Mouse (Mus musculus): ENCODE measurements around the gene Elmo3. TPM values are rescaled to one million over a fixed set of nuclear protein-coding genes. Genes with fewer than 3 reads are reported as not detected.

The Elmo3 gene
- polyA plus RNA-seq, 1 experiment, result 0.63 TPM

DNA sequence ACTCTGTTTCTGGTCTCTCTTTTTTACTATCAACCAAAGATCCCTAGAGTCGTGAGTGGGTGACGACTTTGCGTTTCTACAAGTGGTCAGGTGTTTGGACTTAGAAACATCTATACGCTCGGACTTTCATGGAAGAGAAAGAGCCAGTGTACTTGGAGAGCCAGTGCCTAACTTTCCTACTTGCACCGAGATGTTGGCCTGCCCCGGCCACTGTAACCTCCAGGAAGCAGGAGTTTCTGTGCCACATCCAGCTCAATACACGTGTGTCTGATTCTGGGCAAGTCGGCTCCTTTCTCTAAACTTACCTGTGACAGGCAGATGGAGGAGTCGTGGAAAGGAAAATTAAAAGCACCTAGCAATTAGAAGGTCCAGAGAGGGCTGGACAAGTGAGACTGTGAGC is 29.6 kb upstream of the Elmo3 start, which contains the start of gene Nol3:
Nol3 (plus strand) TSS at position 301 of the 400 bp plus-strand sequence.
- peaks cover 49% of the 10 kb centered on the region for H3K4me1 ChIP-seq

DNA sequence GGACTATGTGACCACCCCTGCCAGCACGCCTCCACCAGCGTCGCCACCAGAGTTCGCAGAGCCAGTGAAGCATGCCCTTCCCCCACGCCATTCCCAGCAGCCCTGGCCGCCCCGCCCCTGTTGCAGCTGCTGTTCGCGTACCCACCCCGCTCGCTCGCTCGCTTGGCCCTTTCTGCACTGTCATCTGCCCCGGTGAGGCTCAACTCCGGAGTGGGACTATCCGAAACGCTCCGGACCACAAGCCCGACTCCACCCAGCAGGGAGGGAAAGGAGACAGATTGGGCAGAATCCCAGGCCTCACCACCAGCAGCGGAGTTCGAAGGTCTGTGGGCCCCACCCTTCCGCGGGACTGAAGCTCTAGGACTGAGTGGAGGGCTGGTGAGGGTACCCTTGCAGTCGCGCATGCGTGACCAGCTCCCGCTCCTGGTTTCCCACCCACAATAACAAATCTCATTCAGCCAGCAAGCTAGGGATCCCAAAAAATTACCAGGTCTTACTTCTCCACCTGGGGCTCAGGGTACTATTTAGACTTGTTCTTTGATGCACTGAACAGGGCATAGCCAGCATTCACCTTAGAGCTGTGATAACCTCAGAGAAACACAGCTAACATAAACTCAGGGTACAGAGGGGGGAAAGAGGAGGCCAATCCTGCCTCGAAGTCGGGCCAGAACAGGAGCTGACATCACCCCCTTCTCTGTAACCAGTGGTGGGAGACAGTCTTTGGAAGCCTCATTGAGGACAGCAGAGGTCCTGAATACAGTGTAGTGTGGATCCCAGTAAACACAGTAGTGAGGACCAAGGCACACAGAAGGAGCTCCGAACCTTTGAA is 28.9 kb upstream of the Elmo3 start:
- H3K4me3 ChIP-seq (replicated peaks), result peak overlapping the region; percentile 90
- H3K4me1 ChIP-seq, result peaks cover 47% of the 10 kb centered on the region
- peaks cover 3% of the 10 kb centered on the region; the same call in 1 of the 2 replicates for H3K9me3 ChIP-seq
- H3K27me3 ChIP-seq (replicated peaks), result peaks cover 87% of the 10 kb centered on the region
- TF ChIP-seq FLI1 (IDR thresholded peaks at IDR 0.05; ENCODE audit: low read length) (no peak), GATA1 (IDR thresholded peaks at IDR 0.05; ENCODE audit: borderline replicate concordance, low read length) (no peak)
- H3K36me3 ChIP-seq (replicated peaks; ENCODE audit: low read length), result peaks cover 3% of the 10 kb centered on the region

More for the DNA sequence above, 29.6 kb upstream of the Elmo3 start, which contains the start of gene Nol3:
- peak within 1 kb of the TSS; percentile 90 for H3K4me3 ChIP-seq (replicated peaks)
- H3K9me3 ChIP-seq, result no peaks in the 10 kb centered on the region
- H3K36me3 ChIP-seq (replicated peaks; ENCODE audit: low read length), result no peaks in the 10 kb centered on the region
- no peak for TF ChIP-seq GATA1 (IDR thresholded peaks at IDR 0.05; ENCODE audit: borderline replicate concordance, low read length)
- peaks cover 91% of the 10 kb centered on the region for H3K27me3 ChIP-seq (replicated peaks)

- TF ChIP-seq FLI1 (IDR thresholded peaks at IDR 0.05; ENCODE audit: low read length), result no peak
- no peak for TF ChIP-seq GATA1 (IDR thresholded peaks at IDR 0.05; ENCODE audit: borderline replicate concordance, low read length)
- Histone ChIP-seq H3K9me3 (peaks cover 3% of the 10 kb centered on the region; the same call in 1 of the 2 replicates), H3K4me3 (replicated peaks) (peak overlapping the region; percentile 89), H3K36me3 (replicated peaks; ENCODE audit: low read length) (peaks cover 10% of the 10 kb centered on the region), H3K27me3 (replicated peaks) (peaks cover 73% of the 10 kb centered on the region), H3K4me1 (peaks cover 59% of the 10 kb centered on the region)
Observed at GRCm38 (mm10) chr8:105278911-105279334, 26.5 kb upstream of the Elmo3 start.

- Histone ChIP-seq H3K9me3 (peaks cover 3% of the 10 kb centered on the region; the same call in 1 of the 2 replicates), H3K27me3 (replicated peaks) (peaks cover 62% of the 10 kb centered on the region), H3K4me3 (replicated peaks) (no peak overlapping the region), H3K4me1 (peaks cover 58% of the 10 kb centered on the region), H3K36me3 (replicated peaks; ENCODE audit: low read length) (peaks cover 16% of the 10 kb centered on the region)
- TF ChIP-seq GATA1 (IDR thresholded peaks at IDR 0.05; ENCODE audit: borderline replicate concordance, low read length), result no peak
- no peak for TF ChIP-seq FLI1 (IDR thresholded peaks at IDR 0.05; ENCODE audit: low read length)
Observed at GRCm38 (mm10) chr8:105280567-105280966, 24.8 kb upstream of the Elmo3 start.

- no peak for TF ChIP-seq FLI1 (IDR thresholded peaks at IDR 0.05; ENCODE audit: low read length)
- TF ChIP-seq GATA1 (IDR thresholded peaks at IDR 0.05; ENCODE audit: borderline replicate concordance, low read length), result no peak
- no peak overlapping the region for H3K4me3 ChIP-seq (replicated peaks)
- H3K27me3 ChIP-seq (replicated peaks), result peaks cover 53% of the 10 kb centered on the region
- peaks cover 54% of the 10 kb centered on the region for H3K4me1 ChIP-seq
- H3K36me3 ChIP-seq (replicated peaks; ENCODE audit: low read length), result peaks cover 16% of the 10 kb centered on the region
- H3K9me3 ChIP-seq, result peaks cover 3% of the 10 kb centered on the region; the same call in 1 of the 2 replicates
Observed at GRCm38 (mm10) chr8:105281821-105282220, 23.6 kb upstream of the Elmo3 start.

GRCm38 (mm10) chr8:105282239-105282638 is 23.2 kb upstream of the Elmo3 start:
- peaks cover 3% of the 10 kb centered on the region; the same call in 1 of the 2 replicates for H3K9me3 ChIP-seq
- no peak overlapping the region for H3K4me3 ChIP-seq (replicated peaks)
- peaks cover 49% of the 10 kb centered on the region for H3K27me3 ChIP-seq (replicated peaks)
- peaks cover 16% of the 10 kb centered on the region for H3K36me3 ChIP-seq (replicated peaks; ENCODE audit: low read length)
- TF ChIP-seq GATA1 (IDR thresholded peaks at IDR 0.05; ENCODE audit: borderline replicate concordance, low read length) (no peak), FLI1 (IDR thresholded peaks at IDR 0.05; ENCODE audit: low read length) (no peak)
- peaks cover 52% of the 10 kb centered on the region for H3K4me1 ChIP-seq

GRCm38 (mm10) chr8:105283074-105283473 is 22.3 kb upstream of the Elmo3 start:
- H3K4me3 ChIP-seq (replicated peaks), result peak overlapping the region; percentile 89
- H3K4me1 ChIP-seq, result peaks cover 50% of the 10 kb centered on the region
- H3K27me3 ChIP-seq (replicated peaks), result peaks cover 40% of the 10 kb centered on the region
- TF ChIP-seq GATA1 (IDR thresholded peaks at IDR 0.05; ENCODE audit: borderline replicate concordance, low read length) (no peak), FLI1 (IDR thresholded peaks at IDR 0.05; ENCODE audit: low read length) (no peak)
- H3K36me3 ChIP-seq (replicated peaks; ENCODE audit: low read length), result peaks cover 16% of the 10 kb centered on the region
- H3K9me3 ChIP-seq, result peaks cover 3% of the 10 kb centered on the region; the same call in 1 of the 2 replicates

- peaks cover 55% of the 10 kb centered on the region for H3K4me1 ChIP-seq
- TF ChIP-seq FLI1 (IDR thresholded peaks at IDR 0.05; ENCODE audit: low read length), result no peak
- TF ChIP-seq GATA1 (IDR thresholded peaks at IDR 0.05; ENCODE audit: borderline replicate concordance, low read length), result no peak
- H3K9me3 ChIP-seq, result peaks cover 3% of the 10 kb centered on the region; the same call in 1 of the 2 replicates
- H3K36me3 ChIP-seq (replicated peaks; ENCODE audit: low read length), result peaks cover 16% of the 10 kb centered on the region
- H3K4me3 ChIP-seq (replicated peaks), result no peak overlapping the region
- peaks cover 17% of the 10 kb centered on the region for H3K27me3 ChIP-seq (replicated peaks)
Observed at GRCm38 (mm10) chr8:105285514-105285913, 19.9 kb upstream of the Elmo3 start.

DNA sequence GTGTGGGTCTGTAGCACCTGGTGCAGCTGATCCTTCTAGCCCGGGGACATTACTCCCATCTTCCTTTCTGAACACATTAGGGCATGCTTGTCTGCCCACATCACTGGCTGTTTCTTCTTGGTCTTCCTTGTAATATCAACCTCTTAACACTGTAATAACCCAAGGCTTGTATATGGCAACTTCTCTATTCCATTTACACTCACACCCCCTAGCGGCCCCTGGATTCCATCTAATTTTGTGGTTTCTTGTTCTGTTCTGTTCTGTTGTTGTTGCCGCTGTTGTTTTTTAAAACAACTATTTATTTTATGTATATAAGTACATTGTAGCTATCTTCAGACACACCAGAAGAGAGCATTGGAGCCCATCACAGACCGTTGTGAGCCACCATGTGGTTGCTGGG is 18.5 kb upstream of the Elmo3 start:
- TF ChIP-seq FLI1 (IDR thresholded peaks at IDR 0.05; ENCODE audit: low read length) (no peak), GATA1 (IDR thresholded peaks at IDR 0.05; ENCODE audit: borderline replicate concordance, low read length) (no peak)
- Histone ChIP-seq H3K27me3 (replicated peaks) (peaks cover 11% of the 10 kb centered on the region), H3K4me1 (peaks cover 62% of the 10 kb centered on the region), H3K36me3 (replicated peaks; ENCODE audit: low read length) (peaks cover 10% of the 10 kb centered on the region), H3K9me3 (no peaks in the 10 kb centered on the region), H3K4me3 (replicated peaks) (no peak overlapping the region)

DNA sequence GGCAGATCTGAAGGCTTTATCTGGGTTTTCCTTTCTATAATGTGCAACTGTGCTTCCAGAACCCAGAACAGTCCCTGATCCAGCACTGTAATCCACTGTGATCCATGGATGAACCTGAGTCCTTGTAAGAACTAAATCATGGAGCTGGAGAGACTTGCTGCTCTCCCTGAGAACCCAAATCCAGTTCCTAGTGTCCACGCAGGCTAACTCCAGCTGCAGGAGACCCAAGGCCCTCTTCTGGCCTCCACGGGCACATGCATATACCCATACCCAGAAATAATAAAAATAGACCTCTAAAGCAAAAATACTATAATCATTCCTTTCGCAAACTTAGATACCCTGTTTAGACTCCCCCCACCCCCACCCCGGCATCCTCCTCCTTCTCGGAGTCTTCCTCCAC is 17.2 kb upstream of the Elmo3 start:
- Histone ChIP-seq H3K36me3 (replicated peaks; ENCODE audit: low read length) (peaks cover 19% of the 10 kb centered on the region), H3K4me1 (peaks cover 58% of the 10 kb centered on the region), H3K27me3 (replicated peaks) (peaks cover 9% of the 10 kb centered on the region), H3K4me3 (replicated peaks) (no peak overlapping the region), H3K9me3 (no peaks in the 10 kb centered on the region)
- TF ChIP-seq FLI1 (IDR thresholded peaks at IDR 0.05; ENCODE audit: low read length), result no peak
- no peak for TF ChIP-seq GATA1 (IDR thresholded peaks at IDR 0.05; ENCODE audit: borderline replicate concordance, low read length)
